Mouse (Mus musculus): ENCODE results near the gene Adamtsl2.

GRCm38 (mm10) chr2:27039286-27039685 lies 39.9 kb upstream of the Adamtsl2 start:
- TF ChIP-seq POLR2A (IDR thresholded peaks at IDR 0.05; ENCODE audit: low read depth, low read length): no peak
- peak; percentile 8; the same call in 1 of the 2 replicates for TF ChIP-seq CTCF (IDR thresholded peaks at IDR 0.05; ENCODE audit: extremely low read depth, insufficient read length, insufficient replicate concordance, low read depth, low read length)

Measured in small intestine, adult 2 months (tissue).